Mouse (Mus musculus): Measurements from ENCODE around the gene Runx3. TPM values are rescaled to one million over a fixed set of nuclear protein-coding genes. Genes with fewer than 3 reads are reported as not detected.

Gene Runx3
- polyA plus RNA-seq, 1 experiment from 2014 or later = 0.09 TPM

GRCm38 (mm10) chr4:135192841-135193240 is 72.4 kb downstream of the Runx3 start:
- no peaks in the 10 kb centered on the region for H3K27me3 ChIP-seq (ENCODE audit: insufficient read depth, poor library complexity, severe bottlenecking)
- H3K9me3 ChIP-seq = peaks cover 6% of the 10 kb centered on the region; the same call in 1 of the 2 replicates
- no peaks in the 10 kb centered on the region for H3K36me3 ChIP-seq
- no peaks in the 10 kb centered on the region for H3K4me1 ChIP-seq (replicated peaks)
- no peak overlapping the region for H3K4me3 ChIP-seq
- DNase-seq (ENCODE audit: low spot score) = no peak
- no peak overlapping the region for H3K27ac ChIP-seq
- 83% methylated on average over 5 of the region's 5 CpGs for WGBS

- H3K4me1 ChIP-seq (replicated peaks) = 0 out of 2 replicates have a peak, but pooled peaks cover under 1% of the 10 kb centered on the region
- peaks cover 16% of the 10 kb centered on the region for H3K27me3 ChIP-seq (ENCODE audit: insufficient read depth, poor library complexity, severe bottlenecking)
- no peak overlapping the region for H3K27ac ChIP-seq
- H3K36me3 ChIP-seq = no peaks in the 10 kb centered on the region
- DNase-seq (ENCODE audit: low spot score) = no peak
- H3K9me3 ChIP-seq = peaks cover 6% of the 10 kb centered on the region; the same call in 1 of the 2 replicates
- 86% methylated on average over 8 of the region's 8 CpGs for WGBS
- H3K4me3 ChIP-seq = no peak overlapping the region
Measured at GRCm38 (mm10) chr4:135197857-135198256, 77.4 kb downstream of the Runx3 start.

GRCm38 (mm10) chr4:135201771-135202170 is 81.3 kb downstream of the Runx3 start:
- no peak overlapping the region for H3K27ac ChIP-seq
- no peaks in the 10 kb centered on the region for H3K36me3 ChIP-seq
- no peaks in the 10 kb centered on the region for H3K9me3 ChIP-seq
- peaks cover 22% of the 10 kb centered on the region for H3K4me1 ChIP-seq (replicated peaks)
- no peak for DNase-seq (ENCODE audit: low spot score)
- 92% methylated on average over 16 of the region's 16 CpGs for WGBS
- peaks cover 55% of the 10 kb centered on the region for H3K27me3 ChIP-seq (ENCODE audit: insufficient read depth, poor library complexity, severe bottlenecking)
- H3K4me3 ChIP-seq = no peak overlapping the region

- peaks cover 65% of the 10 kb centered on the region for H3K27me3 ChIP-seq (ENCODE audit: insufficient read depth, poor library complexity, severe bottlenecking)
- H3K36me3 ChIP-seq = no peaks in the 10 kb centered on the region
- peak; percentile 16 for DNase-seq (ENCODE audit: low spot score)
- peaks cover 22% of the 10 kb centered on the region for H3K4me1 ChIP-seq (replicated peaks)
- H3K27ac ChIP-seq = no peak overlapping the region
- 15% methylated on average over 14 of the region's 14 CpGs for WGBS
- no peaks in the 10 kb centered on the region for H3K9me3 ChIP-seq
- H3K4me3 ChIP-seq = peak overlapping the region; percentile 44
Measured at GRCm38 (mm10) chr4:135203279-135203678, 82.8 kb downstream of the Runx3 start.

GRCm38 (mm10) chr4:135203806-135204560 is 83.5 kb downstream of the Runx3 start:
- no peak overlapping the region for H3K27ac ChIP-seq
- DNase-seq (ENCODE audit: low spot score) = peak; percentile 8
- no peaks in the 10 kb centered on the region for H3K36me3 ChIP-seq
- peaks cover 64% of the 10 kb centered on the region for H3K27me3 ChIP-seq (ENCODE audit: insufficient read depth, poor library complexity, severe bottlenecking)
- peaks cover 22% of the 10 kb centered on the region for H3K4me1 ChIP-seq (replicated peaks)
- H3K9me3 ChIP-seq = no peaks in the 10 kb centered on the region
- WGBS = 16% methylated on average over 17 of the region's 17 CpGs
- H3K4me3 ChIP-seq = peak overlapping the region; percentile 44

GRCm38 (mm10) chr4:135204666-135205065 is 84.2 kb downstream of the Runx3 start:
- no peak overlapping the region for H3K27ac ChIP-seq
- WGBS = 67% methylated on average over 5 of the region's 5 CpGs
- no peaks in the 10 kb centered on the region for H3K36me3 ChIP-seq
- peaks cover 64% of the 10 kb centered on the region for H3K27me3 ChIP-seq (ENCODE audit: insufficient read depth, poor library complexity, severe bottlenecking)
- H3K4me3 ChIP-seq = no peak overlapping the region
- DNase-seq (ENCODE audit: low spot score) = no peak
- no peaks in the 10 kb centered on the region for H3K9me3 ChIP-seq
- H3K4me1 ChIP-seq (replicated peaks) = peaks cover 22% of the 10 kb centered on the region

GRCm38 (mm10) chr4:135205254-135205653 is 84.8 kb downstream of the Runx3 start:
- Histone ChIP-seq H3K27me3 (ENCODE audit: insufficient read depth, poor library complexity, severe bottlenecking) (peaks cover 64% of the 10 kb centered on the region), H3K4me1 (replicated peaks) (peaks cover 22% of the 10 kb centered on the region), H3K27ac (no peak overlapping the region), H3K9me3 (peaks cover under 1% of the 10 kb centered on the region; the same call in 1 of the 2 replicates), H3K4me3 (no peak overlapping the region), H3K36me3 (peaks cover 2% of the 10 kb centered on the region)
- WGBS = 7% methylated on average over 5 of the region's 5 CpGs
- no peak for DNase-seq (ENCODE audit: low spot score)

- peaks cover 9% of the 10 kb centered on the region for H3K36me3 ChIP-seq
- H3K27ac ChIP-seq = no peak overlapping the region
- peak overlapping the region; percentile 52 for H3K4me3 ChIP-seq
- peaks cover 7% of the 10 kb centered on the region; the same call in 1 of the 2 replicates for H3K9me3 ChIP-seq
- DNase-seq (ENCODE audit: low spot score) = peak; percentile 84
- WGBS = 2% methylated on average over 47 of the region's 47 CpGs
- peaks cover 22% of the 10 kb centered on the region for H3K4me1 ChIP-seq (replicated peaks)
- peaks cover 64% of the 10 kb centered on the region for H3K27me3 ChIP-seq (ENCODE audit: insufficient read depth, poor library complexity, severe bottlenecking)
Measured at GRCm38 (mm10) chr4:135205711-135206600, 85.5 kb downstream of the Runx3 start.

- H3K27me3 ChIP-seq (ENCODE audit: insufficient read depth, poor library complexity, severe bottlenecking) = peaks cover 31% of the 10 kb centered on the region
- peaks cover 7% of the 10 kb centered on the region; the same call in 1 of the 2 replicates for H3K9me3 ChIP-seq
- no peak overlapping the region for H3K27ac ChIP-seq
- no peak for DNase-seq (ENCODE audit: low spot score)
- H3K4me1 ChIP-seq (replicated peaks) = peaks cover 7% of the 10 kb centered on the region
- H3K36me3 ChIP-seq = peaks cover 48% of the 10 kb centered on the region
- WGBS = 82% methylated on average over 2 of the region's 2 CpGs
- H3K4me3 ChIP-seq = no peak overlapping the region
Measured at GRCm38 (mm10) chr4:135209846-135210245, 89.4 kb downstream of the Runx3 start.

GRCm38 (mm10) chr4:135219652-135220051 is 99.2 kb downstream of the Runx3 start:
- Histone ChIP-seq H3K9me3 (no peaks in the 10 kb centered on the region), H3K4me1 (replicated peaks) (no peaks in the 10 kb centered on the region), H3K4me3 (no peak overlapping the region), H3K27ac (no peak overlapping the region), H3K36me3 (peaks cover 93% of the 10 kb centered on the region), H3K27me3 (ENCODE audit: insufficient read depth, poor library complexity, severe bottlenecking) (no peaks in the 10 kb centered on the region)
- 66% methylated on average over 4 of the region's 4 CpGs for WGBS
- peak; percentile 57 for DNase-seq (ENCODE audit: low spot score)

GRCm38 (mm10) chr4:135220641-135221040 is 100.2 kb downstream of the Runx3 start:
- Histone ChIP-seq H3K4me1 (replicated peaks) (no peaks in the 10 kb centered on the region), H3K4me3 (no peak overlapping the region), H3K9me3 (no peaks in the 10 kb centered on the region), H3K27me3 (ENCODE audit: insufficient read depth, poor library complexity, severe bottlenecking) (no peaks in the 10 kb centered on the region), H3K36me3 (peaks cover 93% of the 10 kb centered on the region), H3K27ac (no peak overlapping the region)
- 89% methylated on average over 3 of the region's 3 CpGs for WGBS
- no peak for DNase-seq (ENCODE audit: low spot score)

GRCm38 (mm10) chr4:135221632-135222407 is 101.4 kb downstream of the Runx3 start:
- Histone ChIP-seq H3K4me3 (no peak overlapping the region), H3K27ac (no peak overlapping the region), H3K4me1 (replicated peaks) (no peaks in the 10 kb centered on the region), H3K36me3 (peaks cover 92% of the 10 kb centered on the region), H3K9me3 (no peaks in the 10 kb centered on the region), H3K27me3 (ENCODE audit: insufficient read depth, poor library complexity, severe bottlenecking) (no peaks in the 10 kb centered on the region)
- WGBS = 93% methylated on average over 12 of the region's 12 CpGs
- DNase-seq (ENCODE audit: low spot score) = no peak
